Mouse (Mus musculus) bone marrow, adult 2 months (tissue): ENCODE results near the gene Itpr1. TPM values are rescaled to one million over a fixed set of nuclear protein-coding genes. Genes with fewer than 3 reads are reported as not detected.

Experiments
- H3K27ac ChIP-seq: fragments of 200-500 bp; 2 replicates; pipeline ENCODE4 v1.5.1; 2012; ENCODE audit warnings: low read depth, mild to moderate bottlenecking, control low read depth, inconsistent platforms, low read length; ENCODE audit not compliant: control insufficient read depth, poor library complexity, insufficient read depth
- H3K4me1 ChIP-seq: fragments of 200-500 bp; 2 replicates; pipeline ENCODE4 v1.6.1; 2011; ENCODE audit warnings: low read length; ENCODE audit not compliant: control insufficient read depth, insufficient read depth
- H3K4me3 ChIP-seq: fragments of 200-500 bp; replicated peaks from 2 replicates; pipeline ENCODE3; 2011; ENCODE audit warnings: mild to moderate bottlenecking, low read depth, low read length, control low read depth; ENCODE audit not compliant: control insufficient read depth
- CTCF ChIP-seq: fragments of 200-500 bp; IDR thresholded peaks from 2 replicates; pipeline ENCODE4 v1.5.1; 2011; ENCODE audit warnings: low read length, control low read depth; ENCODE audit not compliant: control insufficient read depth, insufficient read depth
- POLR2A ChIP-seq: fragments of 200-500 bp; IDR thresholded peaks from 2 replicates; pipeline ENCODE4 v1.6.1; 2011; ENCODE audit warnings: low read depth, mild to moderate bottlenecking, control low read depth, low read length, borderline replicate concordance; ENCODE audit not compliant: control insufficient read depth
- WGBS: fragments of 180-500 bp; shearing (Covaris S2); methylation state at CpG from one replicate; pipeline ENCODE4 v1.1.7; 2018; 5-methylcytosine and 5-hydroxymethylcytosine counted together
- polyA plus RNA-seq: library from polyadenylated mRNA; stranded (reverse); fragments of >200 nt; gene quantifications from 2 replicates; pipeline ENCODE4 v1.2.4, GENCODE M21; 2011; ENCODE audit warnings: low replicate concordance; ENCODE audit not compliant: missing spikeins, insufficient read depth, insufficient read length

Gene Itpr1
- polyA plus RNA-seq, 1 experiment = 32.8 TPM

- Histone ChIP-seq H3K4me1 (peaks cover 1% of the 10 kb centered on the region), H3K27ac (no peak overlapping the region), H3K4me3 (no peak overlapping the region)
- TF ChIP-seq CTCF (no peak), POLR2A (no peak)
- whole genome bisulfite sequencing = 71% methylated on average over 3 of the region's 3 CpGs
Measured at GRCm38 (mm10) chr6:108249918-108250225, 37.0 kb downstream of the Itpr1 start.

DNA sequence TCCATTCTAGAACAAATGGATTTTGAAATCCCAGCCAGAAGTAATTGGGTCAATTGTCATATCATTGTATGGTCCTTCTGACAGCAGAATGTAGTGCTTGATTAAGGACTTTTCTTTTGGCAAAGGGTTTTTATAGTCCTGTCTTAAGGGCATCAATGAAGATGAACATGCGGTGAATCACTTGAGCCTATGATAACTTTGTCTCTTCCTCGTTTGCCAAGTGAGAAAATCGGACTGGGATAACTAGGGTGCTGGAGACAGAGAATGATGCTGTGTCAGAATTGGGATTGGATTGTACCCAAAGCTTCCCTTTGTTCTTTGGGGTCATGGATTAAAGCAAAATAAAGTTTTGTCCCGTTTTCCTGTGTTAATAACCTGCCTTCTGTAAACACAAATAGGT, 37.5 kb downstream of the Itpr1 start:
- H3K4me3 ChIP-seq = no peak overlapping the region
- peaks cover 1% of the 10 kb centered on the region for H3K4me1 ChIP-seq
- no peak overlapping the region for H3K27ac ChIP-seq
- WGBS = 84% methylated on average over 4 of the region's 4 CpGs
- TF ChIP-seq POLR2A (no peak), CTCF (no peak)

DNA sequence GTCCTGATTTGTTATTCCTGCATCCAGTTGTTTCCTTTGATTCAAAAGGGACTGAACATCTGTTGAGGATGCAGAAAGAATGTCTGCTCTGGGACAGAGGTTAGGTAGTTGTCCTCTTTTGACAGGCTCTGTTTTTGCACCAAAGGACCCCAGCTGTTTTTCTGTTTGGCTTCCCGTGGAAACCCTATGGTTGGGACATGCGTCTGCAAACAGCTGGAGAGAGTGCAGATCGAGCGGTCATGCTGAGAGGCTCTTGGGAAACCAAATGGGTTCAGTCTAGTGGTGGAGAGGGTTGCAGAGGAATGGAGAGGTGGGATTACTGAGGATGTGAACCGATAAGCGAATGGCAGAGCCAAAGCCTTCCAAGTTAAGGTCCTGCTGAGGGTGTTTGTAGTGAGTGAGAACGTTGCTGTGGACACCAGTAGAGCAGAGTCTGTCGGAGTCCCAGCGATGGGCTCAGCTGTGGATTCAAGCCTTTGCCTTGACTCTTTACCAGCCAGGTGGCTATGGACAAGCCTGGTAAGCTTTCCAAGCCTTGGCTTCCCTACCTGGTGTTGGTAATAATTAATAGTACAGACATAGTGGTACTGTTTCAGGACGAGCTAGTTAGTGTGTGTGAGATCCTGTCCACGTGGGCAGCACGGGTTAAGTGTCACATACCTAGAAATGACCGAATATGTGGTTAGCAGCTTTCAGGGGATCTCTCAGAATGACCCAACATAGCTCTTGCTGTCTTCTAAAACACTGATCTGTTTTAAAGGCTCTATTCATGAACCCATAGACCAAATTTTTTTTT, 39.9 kb downstream of the Itpr1 start:
- H3K27ac ChIP-seq = no peak overlapping the region
- WGBS = 86% methylated on average over 13 of the region's 13 CpGs
- no peak for TF ChIP-seq POLR2A
- no peak for TF ChIP-seq CTCF
- H3K4me3 ChIP-seq = no peak overlapping the region
- H3K4me1 ChIP-seq = no peaks in the 10 kb centered on the region

GRCm38 (mm10) chr6:108254132-108255064, 41.5 kb downstream of the Itpr1 start:
- TF ChIP-seq CTCF (no peak), POLR2A (no peak)
- Histone ChIP-seq H3K4me1 (no peaks in the 10 kb centered on the region), H3K27ac (no peak overlapping the region), H3K4me3 (no peak overlapping the region)
- 84% methylated on average over 9 of the region's 9 CpGs for WGBS

DNA sequence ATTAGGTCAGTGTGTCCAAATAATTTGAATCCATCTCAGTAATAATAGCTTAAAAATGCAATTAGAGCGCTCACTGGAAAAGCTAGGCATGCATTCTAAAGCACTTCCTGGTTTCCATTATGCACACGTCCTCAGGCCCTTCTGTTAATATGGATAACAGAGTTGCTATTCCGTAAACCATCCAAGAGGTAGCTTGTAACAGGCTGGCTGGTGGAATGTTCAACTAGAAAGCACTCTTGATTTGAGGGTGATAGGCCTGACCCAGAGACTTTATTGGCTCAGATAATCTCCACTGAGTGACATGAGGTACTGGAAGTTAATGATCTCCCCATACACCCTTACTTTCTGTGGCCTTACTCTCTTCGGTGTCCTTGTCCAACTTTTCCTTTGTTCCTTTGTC, 43.0 kb downstream of the Itpr1 start:
- WGBS = 84% methylated on average over 4 of the region's 4 CpGs
- no peak for TF ChIP-seq CTCF
- TF ChIP-seq POLR2A = no peak
- Histone ChIP-seq H3K27ac (no peak overlapping the region), H3K4me1 (no peaks in the 10 kb centered on the region), H3K4me3 (no peak overlapping the region)

GRCm38 (mm10) chr6:108257225-108257624, 44.3 kb downstream of the Itpr1 start:
- H3K4me3 ChIP-seq = no peak overlapping the region
- no peaks in the 10 kb centered on the region for H3K4me1 ChIP-seq
- TF ChIP-seq POLR2A = no peak
- no peak for TF ChIP-seq CTCF
- 95% methylated on average over 3 of the region's 3 CpGs for WGBS
- H3K27ac ChIP-seq = no peak overlapping the region

GRCm38 (mm10) chr6:108258631-108259030, 45.7 kb downstream of the Itpr1 start:
- no peak overlapping the region for H3K27ac ChIP-seq
- no peak for TF ChIP-seq CTCF
- TF ChIP-seq POLR2A = no peak
- WGBS = 70% methylated on average over 2 of the region's 2 CpGs
- H3K4me3 ChIP-seq = no peak overlapping the region
- no peaks in the 10 kb centered on the region for H3K4me1 ChIP-seq

- TF ChIP-seq POLR2A (no peak), CTCF (no peak)
- Histone ChIP-seq H3K4me3 (no peak overlapping the region), H3K27ac (no peak overlapping the region), H3K4me1 (no peaks in the 10 kb centered on the region)
- 56% methylated on average over 2 of the region's 2 CpGs for WGBS
Measured at GRCm38 (mm10) chr6:108259671-108260070, 46.8 kb downstream of the Itpr1 start.

- TF ChIP-seq CTCF (no peak), POLR2A (no peak)
- 52% methylated on average over 3 of the region's 3 CpGs for WGBS
- H3K4me3 ChIP-seq = no peak overlapping the region
- no peaks in the 10 kb centered on the region; the same call in 1 of the 2 replicates for H3K4me1 ChIP-seq
- no peak overlapping the region for H3K27ac ChIP-seq
Measured at GRCm38 (mm10) chr6:108261506-108261905, 48.6 kb downstream of the Itpr1 start.
